Mouse (Mus musculus) CD4-positive, CD25-positive, alpha-beta regulatory T cell (primary cell): ENCODE data around the gene Mb21d2. TPM values are rescaled to one million over a fixed set of nuclear protein-coding genes. Genes with fewer than 3 reads are reported as not detected.

Experiments
- polyA plus RNA-seq: library from polyadenylated mRNA; unstranded; fragments of 100-300 nt; shearing (Covaris generic); gene quantifications from one replicate; pipeline ENCODE4 v1.2.1, GENCODE M21; 2017

The Mb21d2 gene
- polyA plus RNA-seq, result not detected

GRCm38 (mm10) chr16:28928815-28929685, at the start of gene Mb21d2:
Mb21d2 (minus strand) TSS chr16:28929673.

Other genes with a start within 250 kb of the Mb21d2 start
- gene Fgf12, start 176.6 kb downstream of the Mb21d2 start, polyA plus RNA-seq, result 0.06 TPM